Mouse (Mus musculus): ENCODE results near the gene 1700001P01Rik.

- TF ChIP-seq CTCF (IDR thresholded peaks at IDR 0.05; ENCODE audit: low read depth), result no peak
- no peak for TF ChIP-seq EP300 (IDR thresholded peaks at IDR 0.05; ENCODE audit: low read depth)
Measured at GRCm38 (mm10) chr11:97753277-97753676, 22.4 kb downstream of the 1700001P01Rik start.

Measured in liver, embryonic 14.5 days (tissue).